Comparison of ENCODE assay signal across 22 mouse cellular contexts in the genomic region with DNA sequence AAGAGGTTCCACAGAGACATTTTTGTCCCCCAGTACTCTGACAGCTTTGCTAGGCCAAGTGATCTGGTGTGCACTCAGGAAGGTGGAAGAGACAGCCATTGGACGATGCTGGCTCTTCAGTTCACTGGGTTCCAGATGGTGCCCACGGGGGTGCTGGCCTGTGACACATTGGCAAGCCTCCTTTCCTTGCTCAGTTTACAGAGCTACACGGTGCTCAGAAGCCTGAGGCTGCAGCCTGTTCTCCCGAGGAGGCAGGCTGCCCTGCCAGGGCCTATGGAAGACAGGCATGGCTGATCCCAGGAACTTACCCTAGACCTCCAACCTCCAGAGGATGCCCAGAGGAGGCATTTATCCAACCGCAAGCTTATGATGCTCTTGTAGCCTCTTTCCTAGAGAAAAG. TPM values are rescaled to one million over a fixed set of nuclear protein-coding genes. Genes with fewer than 3 reads are reported as not detected.
DNase-seq lines count a peak whose midpoint lies in the region; ATAC-seq and TF ChIP-seq lines count a peak whose summit lies in the region.
"Had no signal": no experiment of that assay in that cellular context is flagged by ENCODE, and none has a peak within 500 bp of the region (broad histone marks: within the 10 kb centered on the region; RNA-seq: fewer than 3 reads in every experiment).

No protein-coding gene starts in this region.

- DNase-seq in hindbrain, postnatal 0 days (ENCODE audit: low spot score), result peak; percentile 68
- no peak for DNase-seq in hindbrain, embryonic 11.5 days (ENCODE audit: low spot score)
- DNase-seq in cerebellum, adult 11 months, result peak; percentile 96
- peak; percentile 97 for DNase-seq in cerebellum, adult 8-10 months
- DNase-seq in cerebellum, postnatal 36 days, result peak; percentile 98 to 99
- DNase-seq in right cerebral cortex, postnatal 10 days (ENCODE audit: low spot score in 2 of 2), result no peak
- no peak for DNase-seq in lung, postnatal 0 days (ENCODE audit: low spot score)
- DNase-seq: adrenal gland, adult 2 months; B cell, adult 2 months; heart, postnatal 4 days; kidney, adult 2 months; liver, postnatal 0 days; lung, postnatal 10 days; right cerebral cortex, adult 18-20 months had no signal

- 42% methylated on average over 5 of the region's 5 CpGs for WGBS in hindbrain, postnatal 0 days
- 83% methylated on average over 5 of the region's 5 CpGs for WGBS in hindbrain, embryonic 11.5 days
- 76% methylated on average over 5 of the region's 5 CpGs for WGBS in lung, postnatal 0 days

- no peaks in the 10 kb centered on the region for H3K9me3 ChIP-seq in hindbrain, postnatal 0 days (ENCODE audit: low read length)
- no peaks in the 10 kb centered on the region for H3K9me3 ChIP-seq in hindbrain, embryonic 11.5 days (ENCODE audit: control insufficient read depth, low read length)
- no peaks in the 10 kb centered on the region for H3K9me3 ChIP-seq in lung, postnatal 0 days (ENCODE audit: low read length)
- H3K9me3 ChIP-seq: G1E; midbrain, embryonic 10.5 days; neural tube, embryonic 15.5 days had no signal

- H3K27me3 ChIP-seq in hindbrain, postnatal 0 days (ENCODE audit: insufficient read depth, low read length), result no peaks in the 10 kb centered on the region
- H3K27me3 ChIP-seq in hindbrain, embryonic 11.5 days (ENCODE audit: control insufficient read depth, insufficient read depth, low read length), result no peaks in the 10 kb centered on the region
- 0 out of 2 replicates have a peak, but pooled peaks cover 2% of the 10 kb centered on the region for H3K27me3 ChIP-seq in lung, postnatal 0 days (replicated peaks; ENCODE audit: insufficient read depth, low read length)
- H3K27me3 ChIP-seq: neural tube, embryonic 15.5 days had no signal

- H3K27ac ChIP-seq in hindbrain, postnatal 0 days, result no peak overlapping the region
- H3K27ac ChIP-seq in hindbrain, embryonic 11.5 days (ENCODE audit: low read depth, low read length), result no peak overlapping the region
- no peak overlapping the region for H3K27ac ChIP-seq in lung, postnatal 0 days (ENCODE audit: low read length)
- H3K27ac ChIP-seq: kidney, postnatal 0 days; midbrain, embryonic 10.5 days; neural tube, embryonic 15.5 days had no signal

- H3K36me3 ChIP-seq in hindbrain, postnatal 0 days (ENCODE audit: insufficient read depth, low read length), result no peaks in the 10 kb centered on the region
- no peaks in the 10 kb centered on the region for H3K36me3 ChIP-seq in hindbrain, embryonic 11.5 days (ENCODE audit: control insufficient read depth, insufficient read depth, low read length)
- H3K36me3 ChIP-seq in lung, postnatal 0 days (ENCODE audit: insufficient read depth, low read length), result no peaks in the 10 kb centered on the region
- H3K36me3 ChIP-seq: G1E; midbrain, embryonic 10.5 days; neural tube, embryonic 15.5 days had no signal

- no peak overlapping the region for H3K9ac ChIP-seq in hindbrain, postnatal 0 days (replicated peaks; ENCODE audit: low read length)
- H3K9ac ChIP-seq in hindbrain, embryonic 11.5 days (ENCODE audit: low read depth, low read length), result no peak overlapping the region
- no peak overlapping the region for H3K9ac ChIP-seq in lung, postnatal 0 days (replicated peaks; ENCODE audit: low read depth)
- H3K9ac ChIP-seq: liver, postnatal 0 days; neural tube, embryonic 15.5 days had no signal

- no peaks in the 10 kb centered on the region for H3K4me1 ChIP-seq in hindbrain, postnatal 0 days (ENCODE audit: insufficient read depth, low read length)
- H3K4me1 ChIP-seq in hindbrain, embryonic 11.5 days (replicated peaks; ENCODE audit: control insufficient read depth, insufficient read depth, low read length), result no peaks in the 10 kb centered on the region
- no peaks in the 10 kb centered on the region for H3K4me1 ChIP-seq in lung, postnatal 0 days (ENCODE audit: insufficient read depth, low read depth, low read length)
- H3K4me1 ChIP-seq: midbrain, embryonic 10.5 days; neural tube, embryonic 15.5 days had no signal

- peak; percentile 81 for ATAC-seq in hindbrain, postnatal 0 days
- ATAC-seq in hindbrain, embryonic 11.5 days (ENCODE audit: low FRiP score), result no peak
- ATAC-seq in lung, postnatal 0 days, result no peak
- ATAC-seq: inflammation-experienced regulatory T-cells, adult 6 months; liver, postnatal 0 days; Patski had no signal

- no peak for TF ChIP-seq CTCF in hindbrain, postnatal 0 days (IDR thresholded peaks at IDR 0.05; ENCODE audit: low read depth)
- no peak for TF ChIP-seq CTCF in lung, postnatal 0 days (IDR thresholded peaks at IDR 0.05)

- no peak overlapping the region for H3K4me3 ChIP-seq in hindbrain, postnatal 0 days (ENCODE audit: low read length)
- no peak overlapping the region for H3K4me3 ChIP-seq in hindbrain, embryonic 11.5 days (ENCODE audit: low read depth, low read length)
- no peak overlapping the region for H3K4me3 ChIP-seq in lung, postnatal 0 days (ENCODE audit: low read depth, low read length)
- H3K4me3 ChIP-seq: midbrain, embryonic 10.5 days; neural tube, embryonic 15.5 days had no signal

- TF ChIP-seq EP300 in lung, postnatal 0 days (IDR thresholded peaks at IDR 0.05), result no peak

- no peak overlapping the region for H3K4me2 ChIP-seq in hindbrain, postnatal 0 days (ENCODE audit: low read depth, low read length)
- no peak overlapping the region for H3K4me2 ChIP-seq in hindbrain, embryonic 11.5 days (replicated peaks; ENCODE audit: low read depth, low read length)
- H3K4me2 ChIP-seq in lung, postnatal 0 days (replicated peaks; ENCODE audit: low read depth, low read length), result no peak overlapping the region
- H3K4me2 ChIP-seq: liver, embryonic 11.5 days; neural tube, embryonic 15.5 days had no signal

RNA-seq across cellular contexts. Expression of a gene that starts 10.2 kb away (rescaled TPM):
- total RNA-seq in hindbrain, postnatal 0 days (2014; rRNA removed), result 17.4 and 21.5 TPM in 2 replicates
- polyA plus RNA-seq in hindbrain, postnatal 0 days (2015; fragmentation: Nextera tagmentation; extraction: Ambion mirVana), result 5.5 and 6.8 TPM in 2 replicates
- polyA plus RNA-seq in hindbrain, embryonic 11.5 days (2014; fragmentation: Nextera tagmentation; extraction: Ambion mirVana), result 0.88 and 1.5 TPM in 2 replicates
- 0.06 and 0.19 TPM in 2 replicates for polyA plus RNA-seq in lung, postnatal 0 days (2015; fragmentation: Nextera tagmentation; extraction: Ambion mirVana)
- total RNA-seq: CH12.LX had no signal
- polyA plus RNA-seq: G1E; inflammation-experienced regulatory T-cells, adult 6 months; kidney, adult 2 months; liver, postnatal 0 days had no signal

Comparison
In these comparisons a context has a peak if more than half of its experiments do, and no peak if none do; other contexts are left out.
1. DNase-seq: peak in hindbrain, postnatal 0 days (single experiment), cerebellum, adult 11 months (single experiment), cerebellum, adult 8-10 months (single experiment) and cerebellum, postnatal 36 days (2 of 2); none in hindbrain, embryonic 11.5 days (single experiment), right cerebral cortex, postnatal 10 days (0 of 2) and lung, postnatal 0 days (single experiment).